Mouse (Mus musculus): Measurements from ENCODE around the gene Dgcr2. TPM values are rescaled to one million over a fixed set of nuclear protein-coding genes. Genes with fewer than 3 reads are reported as not detected.

Gene Dgcr2
- polyA plus RNA-seq, 1 experiment from 2014 or later, result 111 TPM

DNA sequence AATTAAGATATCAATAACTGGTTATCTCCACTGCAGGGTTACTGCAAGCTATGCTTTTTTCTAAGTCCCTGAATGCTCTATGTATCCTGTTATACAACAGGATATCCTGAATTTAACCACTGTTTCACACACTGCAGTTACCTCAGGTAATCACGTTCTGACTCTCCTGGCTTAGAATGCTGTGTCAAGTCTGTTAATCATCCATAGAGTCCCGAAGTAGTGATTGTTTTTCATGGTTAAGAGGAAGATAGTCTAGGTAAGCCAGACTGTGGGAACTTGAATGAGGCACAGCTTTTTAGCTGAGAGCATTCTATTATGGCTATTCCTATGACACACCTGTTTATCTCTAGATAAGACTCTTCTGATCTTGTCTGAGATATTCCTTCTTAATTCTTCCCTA, 33.1 kb downstream of the Dgcr2 start:
- 93% methylated on average over 2 of the region's 2 CpGs for WGBS
- Histone ChIP-seq H3K36me3 (peaks cover 10% of the 10 kb centered on the region; the same call in 1 of the 2 replicates), H3K9ac (no peak overlapping the region), H3K27ac (replicated peaks) (no peak overlapping the region), H3K27me3 (no peaks in the 10 kb centered on the region), H3K4me1 (replicated peaks) (no peaks in the 10 kb centered on the region), H3K4me3 (no peak overlapping the region), H3K9me3 (no peaks in the 10 kb centered on the region), H3K4me2 (no peak overlapping the region)
- ATAC-seq (ENCODE audit: low FRiP score, low read depth), result no peak

DNA sequence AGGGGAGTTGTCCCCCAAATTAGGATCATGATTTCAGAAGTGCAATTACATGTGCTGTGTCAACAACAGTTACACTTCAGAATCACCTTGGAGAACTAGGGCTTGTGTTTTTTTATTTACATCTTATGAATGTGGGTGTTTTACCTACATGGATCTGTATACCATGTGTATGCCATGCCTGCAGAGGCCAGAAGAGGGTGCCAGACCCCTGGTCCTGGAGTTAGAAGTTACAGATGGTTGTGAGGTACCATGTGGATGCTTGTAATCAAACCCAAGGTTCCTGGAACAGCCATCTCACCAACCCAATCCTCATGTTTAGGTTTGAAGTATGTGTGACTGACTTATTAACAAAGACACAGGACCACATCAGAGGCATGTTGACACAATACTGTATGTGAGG, 39.8 kb downstream of the Dgcr2 start:
- H3K36me3 ChIP-seq, result peaks cover 54% of the 10 kb centered on the region
- H3K27me3 ChIP-seq, result no peaks in the 10 kb centered on the region
- no peak overlapping the region for H3K4me2 ChIP-seq
- no peaks in the 10 kb centered on the region for H3K9me3 ChIP-seq
- ATAC-seq (ENCODE audit: low FRiP score, low read depth), result no peak
- H3K9ac ChIP-seq, result no peak overlapping the region
- H3K4me3 ChIP-seq, result no peak overlapping the region
- no peaks in the 10 kb centered on the region for H3K4me1 ChIP-seq (replicated peaks)
- no peak overlapping the region for H3K27ac ChIP-seq (replicated peaks)

DNA sequence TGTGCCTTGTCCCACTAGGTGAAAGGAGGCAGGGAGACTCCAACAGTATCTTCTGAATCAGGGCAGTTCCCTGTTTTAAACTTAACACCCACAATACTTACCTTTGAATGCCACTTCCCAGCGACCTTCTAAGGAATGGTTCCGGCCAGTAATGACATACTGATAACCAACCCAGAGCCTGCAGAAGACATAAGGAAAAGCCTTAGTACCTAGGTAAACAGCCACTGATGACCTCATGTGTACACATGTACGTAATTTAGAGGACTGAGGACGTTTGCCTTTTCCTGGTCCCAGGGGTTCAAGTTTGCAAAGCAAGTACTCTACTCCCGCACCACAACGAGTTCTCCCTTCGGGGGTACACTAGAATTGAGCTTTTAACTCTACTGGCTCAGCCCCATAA, 41.2 kb downstream of the Dgcr2 start:
- Histone ChIP-seq H3K4me2 (no peak overlapping the region), H3K9ac (no peak overlapping the region), H3K9me3 (no peaks in the 10 kb centered on the region), H3K27ac (replicated peaks) (no peak overlapping the region), H3K27me3 (no peaks in the 10 kb centered on the region), H3K36me3 (peaks cover 64% of the 10 kb centered on the region), H3K4me3 (no peak overlapping the region), H3K4me1 (replicated peaks) (no peaks in the 10 kb centered on the region)
- no peak for ATAC-seq (ENCODE audit: low FRiP score, low read depth)
- WGBS, result 93% methylated on average over 7 of the region's 7 CpGs

DNA sequence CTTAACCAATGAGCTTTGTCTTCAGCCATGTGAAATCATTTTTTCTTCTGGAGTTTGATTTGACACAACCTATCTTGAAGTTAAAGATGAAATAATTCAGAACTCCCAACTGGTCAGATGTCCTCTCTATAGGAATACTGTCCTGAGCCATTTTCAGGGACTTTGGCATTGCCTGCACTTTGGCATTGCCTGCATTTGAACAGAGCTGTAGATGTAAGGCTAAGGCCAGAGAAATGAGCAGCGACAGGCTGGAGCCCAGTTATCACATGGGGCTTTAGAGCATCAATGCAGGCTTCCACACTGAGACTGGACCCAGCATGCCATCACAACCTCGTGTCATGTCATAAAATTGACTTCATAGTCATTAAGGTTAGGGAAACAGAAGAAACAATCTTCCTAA, 45.1 kb downstream of the Dgcr2 start:
- H3K4me2 ChIP-seq, result no peak overlapping the region
- peaks cover 79% of the 10 kb centered on the region for H3K36me3 ChIP-seq
- H3K9ac ChIP-seq, result no peak overlapping the region
- WGBS, result 84% methylated on average over 2 of the region's 2 CpGs
- no peak for ATAC-seq (ENCODE audit: low FRiP score, low read depth)
- H3K4me1 ChIP-seq (replicated peaks), result no peaks in the 10 kb centered on the region
- no peaks in the 10 kb centered on the region for H3K9me3 ChIP-seq
- H3K4me3 ChIP-seq, result no peak overlapping the region
- no peak overlapping the region for H3K27ac ChIP-seq (replicated peaks)
- no peaks in the 10 kb centered on the region for H3K27me3 ChIP-seq

DNA sequence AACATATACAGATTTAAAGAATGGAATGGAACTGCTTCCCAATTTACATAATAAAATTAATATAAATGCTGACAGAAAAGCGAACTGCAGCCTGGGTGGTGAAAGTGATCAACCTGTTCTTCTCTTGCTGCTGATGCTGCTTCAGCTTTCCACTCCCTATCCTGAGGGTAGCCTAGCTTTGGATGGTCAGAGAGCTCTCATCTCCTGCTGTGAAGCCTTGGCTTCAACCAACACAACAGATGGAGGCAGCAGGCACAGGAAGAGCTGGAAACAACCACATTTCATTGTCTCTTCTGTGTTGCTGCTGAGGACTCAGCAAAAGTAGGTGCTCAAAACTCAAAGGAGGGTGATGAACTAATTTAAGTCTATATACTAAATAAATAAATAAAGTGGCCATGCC, 46.5 kb downstream of the Dgcr2 start:
- H3K4me2 ChIP-seq, result no peak overlapping the region
- no peaks in the 10 kb centered on the region for H3K27me3 ChIP-seq
- 92% methylated on average over 1 of the region's 1 CpGs for WGBS
- ATAC-seq (ENCODE audit: low FRiP score, low read depth), result no peak
- peaks cover 75% of the 10 kb centered on the region for H3K36me3 ChIP-seq
- no peak overlapping the region for H3K27ac ChIP-seq (replicated peaks)
- no peak overlapping the region for H3K9ac ChIP-seq
- H3K4me1 ChIP-seq (replicated peaks), result no peaks in the 10 kb centered on the region
- H3K9me3 ChIP-seq, result no peaks in the 10 kb centered on the region
- H3K4me3 ChIP-seq, result no peak overlapping the region

DNA sequence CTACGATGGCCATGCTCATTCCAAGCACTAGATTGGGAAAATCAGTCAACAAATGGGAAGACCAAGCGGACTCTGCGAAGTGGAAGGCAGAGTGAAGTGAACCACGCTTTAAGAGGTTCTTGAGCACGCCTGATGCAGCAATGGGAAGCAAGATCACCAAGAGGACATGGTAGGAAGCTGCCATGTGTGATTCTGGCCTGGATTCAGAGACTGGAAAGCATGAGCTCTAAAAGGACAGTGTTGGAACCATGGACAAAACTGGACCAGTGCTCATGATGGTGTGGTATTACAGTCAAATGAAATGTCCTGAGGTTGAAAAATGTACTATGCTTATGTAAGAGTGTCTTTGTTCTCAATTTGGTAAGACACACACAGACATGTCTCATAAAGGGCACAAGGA, 47.0 kb downstream of the Dgcr2 start:
- Histone ChIP-seq H3K36me3 (peaks cover 75% of the 10 kb centered on the region), H3K9me3 (no peaks in the 10 kb centered on the region), H3K4me3 (no peak overlapping the region), H3K4me1 (replicated peaks) (no peaks in the 10 kb centered on the region), H3K27ac (replicated peaks) (no peak overlapping the region), H3K4me2 (no peak overlapping the region), H3K9ac (no peak overlapping the region), H3K27me3 (no peaks in the 10 kb centered on the region)
- WGBS, result 98% methylated on average over 5 of the region's 5 CpGs
- ATAC-seq (ENCODE audit: low FRiP score, low read depth), result no peak

DNA sequence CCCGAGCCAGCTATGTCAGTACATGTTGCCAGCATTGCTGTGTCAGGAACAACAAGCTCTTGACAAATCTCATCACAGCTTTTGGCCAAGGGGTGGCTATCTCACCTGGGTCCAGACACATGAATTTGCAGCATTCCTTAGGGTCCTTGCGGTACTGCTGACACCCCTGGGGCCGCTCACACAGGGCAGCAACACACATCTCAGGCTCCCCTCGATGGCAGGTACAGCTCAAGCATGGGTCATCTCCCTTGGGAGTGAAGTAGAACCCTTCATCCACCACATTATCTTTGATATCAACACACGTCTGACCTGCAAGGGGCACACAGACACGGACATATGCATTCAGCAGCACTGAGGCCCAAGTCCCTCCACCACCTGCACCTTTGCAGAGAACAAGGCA, 48.9 kb downstream of the Dgcr2 start:
- Histone ChIP-seq H3K27me3 (no peaks in the 10 kb centered on the region), H3K4me1 (replicated peaks) (no peaks in the 10 kb centered on the region), H3K4me2 (no peak overlapping the region), H3K36me3 (peaks cover 80% of the 10 kb centered on the region), H3K9ac (no peak overlapping the region), H3K27ac (replicated peaks) (no peak overlapping the region), H3K9me3 (no peaks in the 10 kb centered on the region), H3K4me3 (no peak overlapping the region)
- ATAC-seq (ENCODE audit: low FRiP score, low read depth), result peak; percentile 45; the same call in 1 of the 2 replicates
- WGBS, result 91% methylated on average over 6 of the region's 6 CpGs

DNA sequence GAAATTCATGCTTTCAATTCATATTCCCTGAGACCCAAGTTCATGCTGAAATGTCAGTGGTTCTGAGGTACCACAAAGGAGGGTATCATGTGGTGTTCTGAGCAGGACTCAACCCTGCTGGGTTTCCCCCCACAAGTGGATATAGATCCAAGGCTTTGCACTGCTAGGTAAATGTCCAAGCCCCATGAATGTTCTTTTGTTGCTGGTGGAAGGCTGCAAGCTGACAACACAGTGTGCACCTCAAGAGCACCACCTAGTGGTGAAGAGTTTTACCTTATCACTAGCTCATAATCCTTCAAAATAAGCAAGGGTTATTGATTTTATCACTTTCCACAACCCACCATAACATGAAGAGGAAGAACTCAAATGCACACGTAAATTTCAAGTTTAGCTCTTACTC, 49.4 kb downstream of the Dgcr2 start:
- no peak overlapping the region for H3K9ac ChIP-seq
- peak; percentile 63; the same call in 1 of the 2 replicates for ATAC-seq (ENCODE audit: low FRiP score, low read depth)
- 37% methylated on average over 1 of the region's 1 CpGs for WGBS
- H3K27ac ChIP-seq (replicated peaks), result peak overlapping the region; percentile 45; the same call in 1 of the 2 replicates
- no peak overlapping the region for H3K4me3 ChIP-seq
- peaks cover 79% of the 10 kb centered on the region for H3K36me3 ChIP-seq
- H3K4me1 ChIP-seq (replicated peaks), result no peaks in the 10 kb centered on the region
- no peak overlapping the region for H3K4me2 ChIP-seq
- H3K9me3 ChIP-seq, result no peaks in the 10 kb centered on the region
- no peaks in the 10 kb centered on the region for H3K27me3 ChIP-seq

DNA sequence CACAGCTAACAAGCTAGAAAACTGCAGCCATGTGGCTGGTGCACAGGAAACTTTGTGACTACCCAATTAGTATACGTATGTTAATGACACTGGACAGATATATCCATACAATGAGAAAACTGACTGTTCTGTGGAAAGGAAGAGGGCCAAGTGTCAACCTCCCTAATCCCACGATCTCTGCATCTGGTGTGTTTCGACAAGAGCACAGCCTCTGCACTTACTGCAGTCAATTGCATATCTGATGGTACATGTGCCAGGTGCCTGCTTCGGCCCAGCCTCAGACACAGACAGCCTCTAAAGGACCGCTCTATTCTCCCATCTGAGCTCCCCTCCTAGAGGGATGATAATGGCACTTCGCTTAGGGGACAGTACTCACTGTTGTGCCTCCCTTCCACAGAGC, 49.9 kb downstream of the Dgcr2 start:
- Histone ChIP-seq H3K36me3 (peaks cover 80% of the 10 kb centered on the region), H3K4me2 (no peak overlapping the region), H3K9me3 (no peaks in the 10 kb centered on the region), H3K27ac (replicated peaks) (peak overlapping the region; percentile 45; the same call in 1 of the 2 replicates), H3K9ac (no peak overlapping the region), H3K27me3 (no peaks in the 10 kb centered on the region), H3K4me1 (replicated peaks) (no peaks in the 10 kb centered on the region), H3K4me3 (no peak overlapping the region)
- WGBS, result 96% methylated on average over 6 of the region's 6 CpGs
- ATAC-seq (ENCODE audit: low FRiP score, low read depth), result no peak

DNA sequence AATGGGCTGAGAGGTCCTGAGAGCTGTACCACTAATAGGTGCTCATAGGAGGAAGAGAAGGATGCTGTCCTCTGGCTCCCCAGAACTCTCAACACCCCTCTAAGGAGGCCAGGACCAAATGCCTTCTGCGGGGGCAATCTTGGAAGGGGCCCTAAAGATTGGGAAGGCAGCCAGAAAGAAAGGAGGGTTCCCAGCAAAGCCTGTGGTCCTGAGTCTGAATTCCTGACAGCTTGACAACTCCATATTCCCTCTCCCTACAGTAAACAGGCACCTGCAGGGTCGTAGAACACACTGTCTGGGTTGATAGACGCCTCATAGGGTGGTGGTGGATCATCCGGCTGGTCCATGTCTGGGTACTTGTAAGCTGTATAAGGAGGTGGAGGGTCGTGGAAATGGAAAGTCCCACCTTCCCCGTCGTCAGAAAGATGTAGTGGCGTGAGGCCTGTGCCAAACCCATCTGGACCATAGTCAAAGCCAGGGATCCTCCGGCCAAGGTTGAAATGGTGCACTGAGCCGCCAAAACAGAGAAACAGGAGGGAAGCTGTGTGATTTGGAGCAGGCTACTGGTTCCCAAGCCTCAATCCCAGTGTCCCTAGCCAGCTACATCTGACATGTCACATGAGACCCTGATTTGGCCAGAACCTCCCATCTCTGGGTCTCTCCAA, 54.5 kb downstream of the Dgcr2 start:
- no peak for ATAC-seq (ENCODE audit: low FRiP score, low read depth)

DNA sequence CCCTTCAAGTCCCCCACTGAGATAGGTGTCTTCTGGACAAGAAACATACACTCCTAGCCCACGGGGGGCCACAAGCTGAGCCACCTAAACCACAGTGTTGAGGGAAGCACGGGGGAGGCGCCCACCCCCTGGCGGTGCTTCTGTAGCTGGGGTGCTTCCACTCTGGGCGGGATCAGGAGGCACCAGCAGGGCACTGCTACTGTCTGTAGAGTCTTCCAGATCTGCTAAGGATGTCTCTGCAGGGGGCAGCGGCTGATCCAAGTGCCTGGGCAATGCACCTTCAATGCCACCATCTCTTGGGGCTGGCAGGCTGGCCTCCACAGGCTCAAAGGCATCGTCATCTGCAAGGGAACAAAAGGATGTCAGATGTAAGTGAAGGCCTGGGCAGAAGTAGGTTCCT, 55.9 kb downstream of the Dgcr2 start:
- no peaks in the 10 kb centered on the region for H3K9me3 ChIP-seq
- 90% methylated on average over 7 of the region's 7 CpGs for WGBS

More for the DNA sequence above, 54.5 kb downstream of the Dgcr2 start:
- Histone ChIP-seq H3K4me3 (no peak overlapping the region), H3K4me2 (no peak overlapping the region), H3K4me1 (replicated peaks) (no peaks in the 10 kb centered on the region), H3K9me3 (no peaks in the 10 kb centered on the region), H3K27me3 (no peaks in the 10 kb centered on the region), H3K36me3 (peaks cover 70% of the 10 kb centered on the region), H3K9ac (no peak overlapping the region), H3K27ac (replicated peaks) (no peak overlapping the region)
- 90% methylated on average over 10 of the region's 10 CpGs for WGBS

DNA sequence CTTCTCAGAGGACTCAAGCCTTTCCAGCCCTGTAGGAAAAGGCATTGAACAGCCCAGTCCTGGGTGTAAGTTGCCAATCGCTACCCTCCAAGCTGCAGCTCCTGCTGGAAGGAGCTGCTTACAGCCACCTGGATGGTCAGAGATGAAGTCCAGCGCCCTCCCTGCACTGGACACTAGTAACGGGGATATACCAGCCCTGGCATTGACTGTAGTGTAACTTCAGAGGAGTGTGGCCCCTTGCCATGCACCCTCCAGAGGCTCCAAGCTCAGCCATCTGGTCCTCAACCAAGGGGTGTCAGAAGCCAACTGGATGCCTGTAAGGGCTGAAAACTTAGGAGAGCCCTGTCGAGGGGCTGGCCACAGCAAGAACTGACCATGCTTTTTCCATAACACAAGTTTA, 58.4 kb downstream of the Dgcr2 start:
- Histone ChIP-seq H3K9ac (no peak overlapping the region), H3K4me1 (replicated peaks) (peaks cover 8% of the 10 kb centered on the region), H3K9me3 (no peaks in the 10 kb centered on the region), H3K4me3 (no peak overlapping the region), H3K27ac (replicated peaks) (no peak overlapping the region), H3K4me2 (no peak overlapping the region), H3K27me3 (0 out of 2 replicates have a peak, but pooled peaks cover 2% of the 10 kb centered on the region), H3K36me3 (peaks cover 37% of the 10 kb centered on the region)
- ATAC-seq (ENCODE audit: low FRiP score, low read depth), result no peak
- 85% methylated on average over 4 of the region's 4 CpGs for WGBS

More for the DNA sequence above, 55.9 kb downstream of the Dgcr2 start:
- Histone ChIP-seq H3K27ac (replicated peaks) (no peak overlapping the region), H3K36me3 (peaks cover 59% of the 10 kb centered on the region), H3K27me3 (no peaks in the 10 kb centered on the region), H3K4me2 (no peak overlapping the region), H3K4me3 (no peak overlapping the region), H3K4me1 (replicated peaks) (no peaks in the 10 kb centered on the region), H3K9ac (no peak overlapping the region)
- ATAC-seq (ENCODE audit: low FRiP score, low read depth), result no peak

DNA sequence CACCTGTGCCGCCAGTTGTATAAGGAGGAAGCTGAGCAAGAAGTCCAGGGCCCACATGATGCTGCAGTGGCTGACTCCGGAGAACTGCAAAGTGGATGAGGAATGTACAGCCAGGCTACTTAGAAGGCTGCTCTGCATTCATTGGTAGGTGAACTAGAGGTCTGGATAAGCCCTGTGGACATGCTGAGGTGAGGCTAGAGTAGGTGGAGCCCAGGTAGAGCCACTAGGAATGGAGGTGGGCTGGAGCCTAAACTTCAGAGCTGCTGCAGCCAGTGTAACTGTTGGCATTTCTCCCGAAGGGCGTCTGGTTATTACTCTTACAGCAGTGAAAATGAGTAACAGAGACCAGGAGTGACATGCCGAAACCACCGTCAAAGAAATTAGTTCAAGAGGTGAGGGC, 60.3 kb downstream of the Dgcr2 start, which contains the start of gene Car15:
Car15 (minus strand) TSS at position 314 of the 400 bp plus-strand sequence.
- H3K4me3 ChIP-seq, result no peak within 1 kb of the TSS
- H3K36me3 ChIP-seq, result peaks cover 19% of the 10 kb centered on the region
- H3K9ac ChIP-seq, result no peak within 1 kb of the TSS
- no peak within 1 kb of the TSS for H3K27ac ChIP-seq (replicated peaks)
- no peaks in the 10 kb centered on the region for H3K9me3 ChIP-seq
- ATAC-seq (ENCODE audit: low FRiP score, low read depth), result no peak
- no peak within 1 kb of the TSS for H3K4me2 ChIP-seq
- peaks cover 18% of the 10 kb centered on the region for H3K4me1 ChIP-seq (replicated peaks)
- 0 out of 2 replicates have a peak, but pooled peaks cover 2% of the 10 kb centered on the region for H3K27me3 ChIP-seq
- WGBS, result 89% methylated on average over 6 of the region's 6 CpGs
